Mouse (Mus musculus) forebrain, embryonic 16.5 days (tissue): Measurements from ENCODE around the gene Scgb2b7. TPM values are rescaled to one million over a fixed set of nuclear protein-coding genes. Genes with fewer than 3 reads are reported as not detected.
"Not testable (repeated sequence)": the region's sequence is repeated elsewhere in the genome, so short reads cannot be mapped to it uniquely, and the experiment has no call there.

ENCODE experiments used
- ATAC-seq: fragments of 200-750 bp; cut with Nextera tagmentation; 2 replicates; pipeline ENCODE4 v1.8.0; 2017; ENCODE audit warnings: mild to moderate bottlenecking, moderate library complexity
- H3K27ac ChIP-seq: fragments of 300-500 bp; sonication (generic); 2 replicates; pipeline ENCODE4 v1.5.1; 2014; ENCODE audit warnings: low read length, control low read depth
- H3K27me3 ChIP-seq: fragments of 300-500 bp; sonication (generic); replicated peaks from 2 replicates; pipeline ENCODE4 v1.6.1; 2014; ENCODE audit warnings: low read length; ENCODE audit not compliant: control insufficient read depth, insufficient read depth
- H3K36me3 ChIP-seq: fragments of 300-500 bp; sonication (generic); 2 replicates; pipeline ENCODE4 v1.6.1; 2014; ENCODE audit not compliant: control insufficient read depth, insufficient read depth
- H3K4me1 ChIP-seq: fragments of 300-500 bp; sonication (generic); replicated peaks from 2 replicates; pipeline ENCODE4 v1.6.1; 2014; ENCODE audit warnings: low read length; ENCODE audit not compliant: control insufficient read depth, insufficient read depth
- H3K4me2 ChIP-seq: fragments of 300-500 bp; sonication (generic); 2 replicates; pipeline ENCODE4 v1.6.1; 2014; ENCODE audit warnings: mild to moderate bottlenecking, low read length, control low read depth
- H3K4me3 ChIP-seq: fragments of 300-500 bp; sonication (generic); replicated peaks from 2 replicates; pipeline ENCODE4 v1.5.1; 2014; ENCODE audit warnings: mild to moderate bottlenecking, low read length, control low read depth
- H3K9ac ChIP-seq: fragments of 300-500 bp; sonication (generic); replicated peaks from 2 replicates; pipeline ENCODE4 v1.6.1; 2014; ENCODE audit warnings: low read depth, low read length, control low read depth
- H3K9me3 ChIP-seq: fragments of 300-500 bp; sonication (generic); 2 replicates; pipeline ENCODE4 v1.6.1; 2016; ENCODE audit warnings: low read length; ENCODE audit not compliant: control insufficient read depth
- WGBS: fragments of 180-500 bp; shearing (Covaris S2); extraction: QIAGEN DNeasy Blood & Tissue Kit; methylation state at CpG from one replicate; pipeline ENCODE4 v1.1.7; 2014; 5-methylcytosine and 5-hydroxymethylcytosine counted together
- polyA plus RNA-seq: library from polyadenylated mRNA; unstranded; fragments of >200 nt; fragmentation: Nextera tagmentation; extraction: Ambion mirVana; gene quantifications from 2 replicates; pipeline ENCODE4 v1.2.1, GENCODE M21; 2015

The Scgb2b7 gene
- not detected in 2 replicates for polyA plus RNA-seq

- H3K4me2 ChIP-seq, H3K4me1 ChIP-seq, ATAC-seq, H3K27me3 ChIP-seq, H3K36me3 ChIP-seq, H3K9ac ChIP-seq, H3K4me3 ChIP-seq, H3K27ac ChIP-seq, H3K9me3 ChIP-seq: not testable (repeated sequence)
These were observed at the start of gene Scgb2b7 for GRCm38 (mm10) chr7:31705657-31706056. Scgb2b7 (minus strand) TSS chr7:31705757.

GRCm38 (mm10) chr7:31712365-31712764 is 6.8 kb upstream of the Scgb2b7 start, which contains the start of gene Scgb1b7:
Scgb1b7 (plus strand) TSS chr7:31712665.
- 97% methylated on average over 3 of the region's 5 CpGs for WGBS
- ATAC-seq, H3K9me3 ChIP-seq, H3K9ac ChIP-seq, H3K27ac ChIP-seq, H3K4me3 ChIP-seq, H3K4me1 ChIP-seq, H3K36me3 ChIP-seq, H3K27me3 ChIP-seq, H3K4me2 ChIP-seq: not testable (repeated sequence)

Other genes with a start within 250 kb of the Scgb2b7 start
- not detected in 2 replicates for gene Scgb1b7, start 6.9 kb upstream of the Scgb2b7 start, polyA plus RNA-seq